Mouse (Mus musculus) fat pad, adult 2 months (tissue): ENCODE measurements around the gene Trappc1.

ENCODE experiments used
- DNase-seq: peaks from one replicate; pipeline ENCODE4 v3.0.0-alpha.2; 2011; ENCODE audit warnings: low read depth, low spot score; ENCODE audit errors: extremely low read depth

The Trappc1 gene

GRCm38 (mm10) chr11:69369215-69369989 is 45.6 kb downstream of the Trappc1 start, which contains the start of gene Chd3:
Gene Chd3, minus strand, starts transcription at chr11:69369406.
- DNase-seq: no peak

GRCm38 (mm10) chr11:69369990-69370816 is 46.4 kb downstream of the Trappc1 start:
- no peak for DNase-seq

GRCm38 (mm10) chr11:69370817-69371215 is 47.0 kb downstream of the Trappc1 start:
- DNase-seq: peak; percentile 42

DNA sequence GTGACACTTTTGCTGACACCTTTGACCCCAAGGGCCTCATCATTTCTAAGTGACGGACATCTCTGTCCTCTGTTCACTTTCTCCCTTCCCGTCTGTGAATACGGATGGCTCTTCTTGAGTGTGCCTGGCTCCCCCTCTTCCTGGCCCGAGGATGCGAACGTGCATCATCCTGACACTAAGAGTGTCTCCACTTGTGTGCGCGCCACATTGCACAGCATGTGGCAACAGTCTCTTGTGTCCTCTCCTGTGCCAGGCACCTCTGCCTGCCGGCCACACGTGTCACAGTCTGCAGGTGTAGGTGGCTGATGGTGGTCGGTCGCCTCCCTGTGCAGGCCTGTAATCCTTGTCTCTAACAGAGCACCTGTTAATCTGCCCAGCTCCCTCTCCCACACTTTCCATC is 47.8 kb downstream of the Trappc1 start:
- DNase-seq: no peak

- DNase-seq: no peak
Observed at GRCm38 (mm10) chr11:69372056-69372779, 48.4 kb downstream of the Trappc1 start.

DNA sequence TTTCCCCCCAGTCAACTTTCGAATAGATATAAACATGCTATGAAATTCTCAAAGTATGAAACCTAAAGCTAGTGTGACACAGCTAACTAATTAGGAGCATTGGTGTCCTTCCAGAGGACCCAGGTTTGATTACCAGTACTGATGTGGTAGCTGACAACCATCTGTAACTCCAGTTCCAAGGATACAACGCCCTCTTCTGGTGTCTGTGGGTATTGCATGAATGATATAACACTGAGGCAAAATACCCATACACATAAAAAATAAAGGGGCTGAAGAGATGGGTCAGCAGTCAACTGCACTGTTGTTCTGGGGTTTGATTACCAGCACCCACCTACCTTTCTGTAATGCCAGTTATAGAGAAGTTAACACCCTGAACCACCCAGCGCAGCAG is 49.0 kb downstream of the Trappc1 start:
- no peak for DNase-seq

GRCm38 (mm10) chr11:69373223-69373965 is 49.6 kb downstream of the Trappc1 start:
- DNase-seq: no peak
